Mouse (Mus musculus): Measurements from ENCODE around the gene Etfbkmt. TPM values are rescaled to one million over a fixed set of nuclear protein-coding genes. Genes with fewer than 3 reads are reported as not detected.
"Not testable (repeated sequence)": the region's sequence is repeated elsewhere in the genome, so short reads cannot be mapped to it uniquely, and the experiment has no call there.

Etfbkmt gene
- polyA plus RNA-seq, 1 experiment = not detected

DNA sequence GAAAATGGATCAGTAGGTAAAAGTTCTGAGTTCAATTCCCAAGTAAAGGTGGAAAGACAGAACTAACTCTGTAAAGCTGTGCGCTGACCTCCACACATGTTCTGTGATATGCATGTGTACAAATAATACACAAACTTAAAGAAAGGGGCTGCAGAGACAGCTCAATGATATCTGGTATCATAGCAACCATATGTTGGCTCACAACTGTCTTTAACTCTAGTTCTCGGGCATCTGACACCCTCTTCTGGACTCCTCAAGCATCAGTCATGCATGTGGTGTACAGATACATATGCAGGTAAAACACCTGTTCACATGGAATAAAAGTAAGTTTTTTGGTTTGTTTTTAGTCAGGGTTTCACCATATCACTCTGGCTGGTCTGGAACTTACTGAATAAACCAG is 28.8 kb downstream of the Etfbkmt start:
- Histone ChIP-seq H3K27ac (ENCODE audit: insufficient read depth, low read depth, low read length) (no peak overlapping the region), H3K4me1 (ENCODE audit: control insufficient read depth, insufficient read depth, low read length) (no peaks in the 10 kb centered on the region), H3K4me3 (ENCODE audit: insufficient read depth, low read depth, low read length) (no peak overlapping the region)
- no peak for TF ChIP-seq POLR2A (IDR thresholded peaks at IDR 0.05; ENCODE audit: insufficient read depth, low read depth, low read length)
- 96% methylated on average over 2 of the region's 2 CpGs for WGBS

DNA sequence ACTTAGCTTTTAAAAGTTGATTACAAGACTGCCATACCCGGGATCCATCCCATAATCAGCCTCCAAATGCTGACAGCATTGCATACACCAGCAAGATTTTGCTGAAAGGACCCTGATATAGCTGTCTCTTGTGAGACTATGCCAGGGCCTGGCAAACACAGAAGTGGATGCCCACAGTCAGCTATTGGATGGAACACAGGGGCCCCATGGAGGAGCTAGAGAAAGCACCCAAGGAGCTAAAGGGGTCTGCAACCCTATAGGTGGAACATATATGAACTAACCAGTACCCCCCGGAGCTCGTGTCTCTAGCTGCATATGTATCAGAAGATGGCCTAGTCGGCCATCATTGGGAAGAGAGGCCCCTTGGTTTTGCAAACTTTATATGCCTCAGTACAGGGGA is 30.3 kb downstream of the Etfbkmt start:
- WGBS = 95% methylated on average over 4 of the region's 4 CpGs
- not testable (repeated sequence) for H3K27ac ChIP-seq (ENCODE audit: insufficient read depth, low read depth, low read length); H3K4me3 ChIP-seq (ENCODE audit: insufficient read depth, low read depth, low read length); H3K4me1 ChIP-seq (ENCODE audit: control insufficient read depth, insufficient read depth, low read length)

DNA sequence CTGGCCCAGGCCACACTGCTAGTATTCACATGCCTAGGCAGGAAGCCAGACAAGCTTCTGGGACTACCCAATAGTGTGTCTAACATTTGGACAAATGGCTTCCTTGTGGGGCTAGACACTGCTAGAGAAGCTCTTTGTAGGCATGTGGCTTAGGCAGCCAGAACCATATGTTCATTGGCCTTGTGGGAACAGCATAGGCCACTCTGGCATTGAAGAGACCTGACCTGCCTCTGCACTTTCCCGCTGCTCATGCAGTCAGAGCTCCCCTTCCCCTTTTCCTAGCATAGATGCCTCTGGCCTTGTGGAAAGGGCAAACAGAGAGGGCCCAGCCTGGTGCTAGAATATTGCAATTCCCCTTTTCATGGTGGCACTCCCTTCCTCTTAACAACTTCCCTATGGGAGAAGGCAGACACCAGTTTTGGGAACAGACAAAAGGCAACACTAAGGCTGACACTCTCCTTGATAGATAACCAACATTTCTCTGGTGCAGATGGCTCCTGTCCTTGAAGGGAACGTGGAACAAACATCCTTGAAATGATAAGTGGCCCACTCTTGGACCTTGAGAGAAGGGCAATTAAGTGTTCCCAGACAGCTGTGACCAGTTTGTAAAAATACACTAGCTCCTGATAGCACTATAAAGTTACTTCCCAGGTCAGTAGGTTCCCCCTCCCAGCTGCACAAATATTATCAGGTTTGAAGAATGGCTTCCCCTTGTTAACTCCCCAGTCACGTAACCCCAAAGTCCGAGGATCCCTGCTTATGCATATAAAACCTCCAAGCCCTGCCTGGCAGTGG is 34.4 kb downstream of the Etfbkmt start:
- H3K4me3 ChIP-seq (ENCODE audit: insufficient read depth, low read depth, low read length) = no peak overlapping the region
- no peak overlapping the region for H3K27ac ChIP-seq (ENCODE audit: insufficient read depth, low read depth, low read length)
- WGBS = 89% methylated on average over 4 of the region's 4 CpGs
- H3K4me1 ChIP-seq (ENCODE audit: control insufficient read depth, insufficient read depth, low read length) = no peaks in the 10 kb centered on the region
- no peak for TF ChIP-seq CTCF (IDR thresholded peaks at IDR 0.05; ENCODE audit: insufficient read depth, low read depth, low read length)
- no peak for TF ChIP-seq POLR2A (IDR thresholded peaks at IDR 0.05; ENCODE audit: insufficient read depth, low read depth, low read length)

DNA sequence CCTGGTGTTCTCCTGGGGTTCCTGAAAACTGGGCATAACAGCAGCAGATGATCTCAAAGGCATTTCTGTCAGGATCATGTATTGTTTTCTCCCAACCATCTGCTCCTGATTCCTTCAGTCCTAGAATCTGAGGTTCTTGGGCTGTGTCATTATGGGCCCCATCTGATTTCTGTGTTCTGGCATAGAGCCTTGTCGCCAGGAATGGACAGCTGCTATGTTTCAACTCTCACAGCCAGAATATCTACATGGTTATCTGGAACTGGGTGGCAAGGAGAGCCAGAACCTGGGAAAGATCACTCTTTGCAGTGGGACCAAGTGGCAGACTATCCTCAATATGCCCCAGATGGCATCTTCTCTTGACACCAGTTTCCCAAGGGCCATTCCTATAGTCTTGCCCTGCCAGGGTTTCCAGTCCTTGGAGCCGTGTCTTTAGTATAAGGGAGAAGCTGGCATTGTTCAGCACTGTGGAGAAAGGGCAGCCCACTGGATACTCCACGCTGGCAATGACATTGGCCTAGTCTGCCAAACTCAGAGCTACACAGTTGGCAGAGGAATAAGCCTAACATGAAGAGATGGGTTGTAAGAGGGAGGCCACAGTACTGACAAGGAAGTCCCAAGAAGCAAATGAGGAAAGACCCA is 35.4 kb downstream of the Etfbkmt start:
- Histone ChIP-seq H3K4me3 (ENCODE audit: insufficient read depth, low read depth, low read length) (no peak overlapping the region), H3K27ac (ENCODE audit: insufficient read depth, low read depth, low read length) (no peak overlapping the region), H3K4me1 (ENCODE audit: control insufficient read depth, insufficient read depth, low read length) (no peaks in the 10 kb centered on the region)
- no peak for TF ChIP-seq CTCF (IDR thresholded peaks at IDR 0.05; ENCODE audit: insufficient read depth, low read depth, low read length)
- no peak for TF ChIP-seq POLR2A (IDR thresholded peaks at IDR 0.05; ENCODE audit: insufficient read depth, low read depth, low read length)
- 68% methylated on average over 3 of the region's 3 CpGs for WGBS

DNA sequence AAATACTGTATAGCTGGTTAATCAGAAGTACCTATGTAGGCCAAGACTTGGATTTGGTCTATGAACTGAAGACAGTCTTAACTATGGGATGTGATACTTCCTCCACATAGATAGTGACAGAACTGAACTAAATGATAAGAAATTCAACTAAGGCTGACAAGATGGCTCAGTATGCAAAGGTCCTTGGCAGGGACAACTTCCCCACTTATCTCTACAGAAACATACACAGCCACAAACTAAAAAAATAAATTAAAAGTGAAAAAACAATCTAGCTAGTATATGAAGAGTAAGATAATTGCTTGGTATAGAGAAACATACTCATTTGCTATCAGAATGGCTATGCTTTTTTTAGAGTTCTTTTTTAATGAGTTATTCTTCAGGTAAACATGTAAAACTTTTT is 39.4 kb downstream of the Etfbkmt start:
- Histone ChIP-seq H3K4me3 (ENCODE audit: insufficient read depth, low read depth, low read length) (no peak overlapping the region), H3K4me1 (ENCODE audit: control insufficient read depth, insufficient read depth, low read length) (no peaks in the 10 kb centered on the region), H3K27ac (ENCODE audit: insufficient read depth, low read depth, low read length) (no peak overlapping the region)
- TF ChIP-seq POLR2A (IDR thresholded peaks at IDR 0.05; ENCODE audit: insufficient read depth, low read depth, low read length) (no peak), CTCF (IDR thresholded peaks at IDR 0.05; ENCODE audit: insufficient read depth, low read depth, low read length) (no peak)

DNA sequence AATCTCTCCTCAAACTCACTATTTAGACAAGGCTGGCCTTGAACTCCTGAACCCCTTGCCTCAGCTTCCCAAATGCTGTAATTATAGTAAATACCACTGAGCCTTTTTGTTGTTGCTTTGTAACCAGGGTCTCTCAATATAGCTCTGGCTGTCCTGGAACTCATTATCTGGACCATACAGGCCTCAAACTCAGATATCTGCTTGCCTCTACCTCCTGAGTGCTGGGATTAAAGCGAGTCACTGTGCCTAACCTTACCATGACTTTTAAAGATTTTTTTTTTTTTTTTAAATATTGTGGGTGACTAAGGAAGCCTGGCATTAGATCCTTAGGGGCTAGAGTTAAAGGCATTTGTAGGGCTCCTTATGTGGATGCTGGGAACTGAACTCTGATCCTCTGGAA is 44.4 kb downstream of the Etfbkmt start:
- Histone ChIP-seq H3K4me1 (ENCODE audit: control insufficient read depth, insufficient read depth, low read length) (no peaks in the 10 kb centered on the region), H3K4me3 (ENCODE audit: insufficient read depth, low read depth, low read length) (no peak overlapping the region), H3K27ac (ENCODE audit: insufficient read depth, low read depth, low read length) (no peak overlapping the region)
- TF ChIP-seq POLR2A (IDR thresholded peaks at IDR 0.05; ENCODE audit: insufficient read depth, low read depth, low read length) (no peak), CTCF (IDR thresholded peaks at IDR 0.05; ENCODE audit: insufficient read depth, low read depth, low read length) (no peak)
- 98% methylated on average over 1 of the region's 1 CpGs for WGBS

DNA sequence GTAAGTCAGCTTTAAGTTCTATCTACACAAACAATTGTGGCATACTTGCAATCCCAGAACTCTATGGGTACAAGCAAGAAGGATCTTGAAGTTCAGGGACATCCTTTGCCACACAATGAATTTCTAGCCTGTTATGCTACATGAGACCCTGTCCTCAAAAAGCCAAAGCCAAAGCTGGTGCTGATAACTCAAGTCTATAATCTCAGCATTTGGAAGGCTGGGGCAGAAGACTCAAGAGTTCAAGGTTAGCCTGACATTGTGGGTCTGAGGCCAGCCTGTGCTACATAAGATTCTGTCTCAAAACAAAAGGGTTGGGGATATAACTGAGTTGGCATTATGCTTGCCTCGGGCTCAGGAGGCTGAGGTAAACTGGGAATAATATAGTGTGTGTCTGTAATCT is 47.7 kb downstream of the Etfbkmt start:
- H3K27ac ChIP-seq (ENCODE audit: insufficient read depth, low read depth, low read length) = no peak overlapping the region
- no peaks in the 10 kb centered on the region for H3K4me1 ChIP-seq (ENCODE audit: control insufficient read depth, insufficient read depth, low read length)
- 44% methylated on average over 1 of the region's 1 CpGs for WGBS
- no peak overlapping the region for H3K4me3 ChIP-seq (ENCODE audit: insufficient read depth, low read depth, low read length)
- TF ChIP-seq CTCF (IDR thresholded peaks at IDR 0.05; ENCODE audit: insufficient read depth, low read depth, low read length) = no peak
- no peak for TF ChIP-seq POLR2A (IDR thresholded peaks at IDR 0.05; ENCODE audit: insufficient read depth, low read depth, low read length)

DNA sequence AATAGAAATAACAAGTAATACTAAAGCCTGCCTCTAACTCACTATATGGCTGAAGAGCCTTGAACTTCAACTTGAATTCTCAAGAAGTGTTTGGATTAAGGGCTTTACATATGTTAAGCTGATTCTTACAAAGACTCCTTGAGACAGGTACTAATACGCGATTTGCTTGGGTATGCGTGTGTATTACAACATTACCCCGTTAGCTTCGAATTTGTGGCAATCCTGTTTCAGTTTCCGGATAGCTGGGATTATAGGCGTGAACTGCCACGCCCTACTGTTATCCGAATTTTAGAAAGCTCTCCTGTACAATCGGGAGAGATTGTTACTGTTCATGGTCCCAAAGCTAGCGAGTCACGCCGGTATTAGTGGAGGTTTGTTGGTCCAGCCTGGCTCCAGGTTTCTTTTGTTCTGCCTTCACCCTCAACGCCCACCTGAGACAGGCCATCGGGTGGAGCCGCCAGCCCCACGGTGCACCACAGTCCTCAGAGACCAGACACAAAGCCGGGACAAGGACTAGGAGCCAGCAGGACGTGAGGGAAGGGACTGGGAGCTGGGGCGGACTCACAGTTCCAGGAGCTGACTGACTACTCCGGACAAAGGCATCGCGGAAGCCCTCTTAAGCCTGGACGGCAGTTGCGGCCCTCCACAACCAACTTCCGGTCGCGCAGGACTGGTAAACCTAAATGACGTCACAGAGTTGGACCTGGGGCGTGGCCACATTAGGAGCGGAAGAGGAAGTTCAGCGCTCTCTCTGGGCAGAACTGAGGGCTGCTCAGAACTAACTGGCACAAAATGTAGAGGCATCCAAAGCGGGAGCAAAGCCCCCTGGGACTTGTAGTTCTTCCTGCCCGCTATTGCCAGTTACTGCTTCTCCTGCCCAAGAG is 48.6 kb downstream of the Etfbkmt start, which contains the start of gene Amn1:
Amn1 (minus strand) TSS at position 672 of the 884 bp plus-strand sequence.
- Histone ChIP-seq H3K4me3 (ENCODE audit: insufficient read depth, low read depth, low read length) (peak within 1 kb of the TSS; percentile 93), H3K4me1 (ENCODE audit: control insufficient read depth, insufficient read depth, low read length) (no peaks in the 10 kb centered on the region), H3K27ac (ENCODE audit: insufficient read depth, low read depth, low read length) (peak within 1 kb of the TSS; percentile 41)
- TF ChIP-seq POLR2A (IDR thresholded peaks at IDR 0.05; ENCODE audit: insufficient read depth, low read depth, low read length) (peak; percentile 83), CTCF (IDR thresholded peaks at IDR 0.05; ENCODE audit: insufficient read depth, low read depth, low read length) (no peak; the same call in 1 of the 2 replicates)
- under 1% methylated on average over 34 of the region's 34 CpGs for WGBS

DNA sequence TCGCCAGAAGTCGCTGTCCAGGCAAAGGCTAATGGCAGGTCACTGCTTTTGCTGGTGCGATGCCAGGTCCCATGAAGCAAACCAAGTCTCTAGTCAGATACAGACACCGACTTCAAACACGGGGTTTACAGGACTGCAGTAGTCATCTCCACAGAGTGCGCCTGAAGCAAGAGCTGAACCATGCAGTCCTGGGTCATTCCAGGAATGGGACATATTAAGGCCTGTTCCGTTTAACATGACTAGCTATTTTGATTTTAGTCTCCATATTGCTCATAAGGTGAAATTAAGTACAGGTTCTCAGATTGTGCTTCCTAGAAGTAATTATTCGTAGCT is 49.2 kb downstream of the Etfbkmt start:
- H3K4me1 ChIP-seq (ENCODE audit: control insufficient read depth, insufficient read depth, low read length) = no peaks in the 10 kb centered on the region
- whole genome bisulfite sequencing = 34% methylated on average over 8 of the region's 8 CpGs
- no peak for TF ChIP-seq CTCF (IDR thresholded peaks at IDR 0.05; ENCODE audit: insufficient read depth, low read depth, low read length)
- no peak for TF ChIP-seq POLR2A (IDR thresholded peaks at IDR 0.05; ENCODE audit: insufficient read depth, low read depth, low read length)
- H3K27ac ChIP-seq (ENCODE audit: insufficient read depth, low read depth, low read length) = no peak overlapping the region
- peak overlapping the region; percentile 93 for H3K4me3 ChIP-seq (ENCODE audit: insufficient read depth, low read depth, low read length)

Data from olfactory bulb, adult 2 months (tissue).